Mouse (Mus musculus) liver, embryonic 14 days (tissue): ENCODE measurements around the gene Enam. TPM values are rescaled to one million over a fixed set of nuclear protein-coding genes. Genes with fewer than 3 reads are reported as not detected.

Experiments
- polyA plus RNA-seq: library from polyadenylated mRNA; depleted of rRNA; stranded (reverse); fragments of >200 nt; gene quantifications from 2 replicates; pipeline ENCODE4 v1.2.3, GENCODE M21; 2012; rRNA removed

Gene Enam
- not detected in 2 replicates for polyA plus RNA-seq

GRCm38 (mm10) chr5:88487675-88488074 lies at the start of gene Enam:
TSS of gene Enam (plus strand) at chr5:88487975.

DNA sequence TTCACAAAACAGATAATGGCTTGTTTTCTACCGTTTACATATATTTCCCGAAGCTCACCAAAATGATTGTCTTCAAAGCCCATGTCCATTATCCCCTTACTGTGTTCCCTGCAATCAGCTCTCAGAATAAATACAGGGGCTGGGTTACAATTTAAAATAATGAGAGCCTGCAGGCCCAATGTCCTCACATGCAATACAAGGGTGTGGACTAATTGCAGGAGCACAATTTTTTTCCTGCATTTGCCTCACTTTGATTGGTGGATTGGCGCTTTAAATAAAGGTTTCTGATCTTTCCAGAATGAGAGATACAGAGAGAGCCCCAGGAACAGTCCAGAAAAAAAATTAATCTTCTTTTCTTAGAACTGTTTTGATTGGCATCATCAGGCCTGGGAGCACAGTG lies 32.1 kb upstream of the Enam start, which contains the start of gene Ambn:
TSS of gene Ambn (plus strand) at position 301 of the 400 bp plus-strand sequence.

GRCm38 (mm10) chr5:88527657-88528056 lies 39.9 kb downstream of the Enam start, which contains the start of gene Jchain:
TSS of gene Jchain (minus strand) at chr5:88527891.

DNA sequence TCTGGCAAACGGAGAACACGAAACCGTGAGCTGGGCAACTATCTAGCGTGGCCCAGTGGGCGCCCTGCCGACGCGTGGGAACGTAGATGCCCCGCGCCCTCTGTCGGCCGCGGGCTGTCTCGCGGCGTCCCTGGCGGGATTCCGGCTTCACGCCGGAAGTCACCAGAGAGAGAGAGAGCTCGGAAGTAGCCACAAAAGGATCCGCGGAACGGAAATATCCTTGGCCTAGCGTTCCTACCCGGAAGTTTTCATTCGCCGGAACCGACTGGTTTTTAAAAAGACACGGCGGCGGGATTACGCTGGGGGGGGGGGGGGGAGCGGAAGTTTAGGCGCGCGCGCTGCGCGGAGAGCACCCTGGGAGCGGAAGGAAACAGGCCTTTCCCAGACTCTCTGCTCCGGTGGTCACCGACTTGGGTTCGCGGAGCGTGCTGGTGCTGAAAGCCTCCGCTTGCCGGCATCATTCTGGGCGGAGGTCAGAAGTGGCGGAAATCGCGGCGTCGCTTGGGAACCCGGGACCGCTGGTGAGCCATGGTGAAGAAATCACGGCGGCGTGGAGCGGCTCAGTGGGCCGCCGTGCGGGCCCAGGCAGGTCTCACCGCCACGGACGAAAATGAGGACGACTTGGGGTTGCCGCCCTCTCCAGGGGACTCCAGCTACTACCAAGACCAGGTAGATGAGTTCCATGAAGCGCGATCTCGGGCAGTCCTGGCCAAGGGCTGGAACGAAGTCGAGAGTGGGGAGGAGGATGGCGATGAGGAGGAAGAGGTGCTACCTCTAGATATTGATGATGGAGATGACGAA lies 66.5 kb downstream of the Enam start, which contains the start of gene Utp3:
TSS of gene Utp3 (plus strand) at position 377 of the 801 bp plus-strand sequence.

Other genes starting within 250 kb of the Enam start
- not detected in 2 replicates for gene Gm7714, start 219.1 kb upstream of the Enam start, polyA plus RNA-seq
- gene Prol1, start 170.7 kb upstream of the Enam start, polyA plus RNA-seq: not detected in 2 replicates
- not detected in 2 replicates for gene Amtn, start 111.9 kb upstream of the Enam start, polyA plus RNA-seq
- gene Ambn, start 32.0 kb upstream of the Enam start, polyA plus RNA-seq: not detected in 2 replicates
- gene Jchain, start 39.9 kb downstream of the Enam start, polyA plus RNA-seq: 0.07 and 0.09 TPM in 2 replicates
- 29.3 and 30.5 TPM in 2 replicates for gene Utp3, start 66.5 kb downstream of the Enam start, polyA plus RNA-seq
- gene Rufy3, start 77.1 kb downstream of the Enam start, polyA plus RNA-seq: 4.6 and 5.3 TPM in 2 replicates
- gene Grsf1, start 188.2 kb downstream of the Enam start, polyA plus RNA-seq: 21.9 and 22.8 TPM in 2 replicates
- 7.6 and 9.6 TPM in 2 replicates for gene Mob1b, start 232.9 kb downstream of the Enam start, polyA plus RNA-seq